Mouse (Mus musculus): Measurements from ENCODE around the gene 4933406M09Rik.

GRCm38 (mm10) chr1:134433002-134433401 is 47.3 kb downstream of the 4933406M09Rik start:
- TF ChIP-seq CTCF (IDR thresholded peaks at IDR 0.05 in 2 of 3, conservative IDR thresholded peaks at IDR 0.05 in 1 of 3; ENCODE audit: control insufficient read depth in 1 of 3, insufficient read depth in 1 of 3, low read depth in 2 of 3, low read length in 3 of 3, poor library complexity in 1 of 3, severe bottlenecking in 1 of 3) (no peak), POLR2A (IDR thresholded peaks at IDR 0.05; ENCODE audit: control insufficient read depth in 1 of 2, insufficient read depth in 1 of 2, low read depth in 1 of 2, low read length in 2 of 2, poor library complexity in 1 of 2) (no peak), MAX (IDR thresholded peaks at IDR 0.05; ENCODE audit: low read length) (no peak), MAFK (IDR thresholded peaks at IDR 0.05; ENCODE audit: borderline replicate concordance, low read depth, low read length) (no peak), ZNF384 (IDR thresholded peaks at IDR 0.05; ENCODE audit: low read depth, low read length) (no peak), TAL1 (IDR thresholded peaks at IDR 0.05; ENCODE audit: low read length) (no peak), GATA1 (IDR thresholded peaks at IDR 0.05; ENCODE audit: low read depth, low read length) (no peak), BHLHE40 (IDR thresholded peaks at IDR 0.05; ENCODE audit: borderline replicate concordance, low read depth, low read length) (no peak), EP300 (IDR thresholded peaks at IDR 0.05; ENCODE audit: low read depth in 1 of 2, low read length in 2 of 2) (no peak)

Measured in MEL (cell line).